ENCODE assay signal across 9 mouse cellular contexts in genomic region chr7:109174949-109175669, GRCm38 (mm10). TPM values are rescaled to one million over a fixed set of nuclear protein-coding genes. Genes with fewer than 3 reads are reported as not detected.
DNase-seq lines count a peak whose midpoint lies in the region; ATAC-seq and TF ChIP-seq lines count a peak whose summit lies in the region.
"Had no signal": no experiment of that assay in that cellular context is flagged by ENCODE, and none has a peak within 500 bp of the region (broad histone marks: within the 10 kb centered on the region; RNA-seq: fewer than 3 reads in every experiment).

Gene Lmo1, minus strand, starts transcription at chr7:109175207.

- peak within 1 kb of the TSS; percentile 97 for H3K4me2 ChIP-seq in intestine, postnatal 0 days (replicated peaks; ENCODE audit: low read depth)
- peak within 1 kb of the TSS; percentile 97 for H3K4me2 ChIP-seq in limb, embryonic 15.5 days
- peak within 1 kb of the TSS; percentile 98 for H3K4me2 ChIP-seq in neural tube, embryonic 13.5 days

- peak; percentile 57 for DNase-seq in ovary, postnatal 36 days (ENCODE audit: low spot score)
- DNase-seq in ovary, postnatal 14 days (ENCODE audit: low spot score) = no peak
- DNase-seq in cerebellum, adult 2 months = peak; percentile 62 to 66
- peak; percentile 57 for DNase-seq in gastrocnemius, postnatal 14 days
- DNase-seq in spleen, postnatal 14 days (ENCODE audit: low spot score in 2 of 2) = no peak

- peak within 1 kb of the TSS; percentile 64 for H3K4me3 ChIP-seq in cerebellum, adult 2 months (replicated peaks; ENCODE audit: insufficient read depth, low read depth, low read length)
- H3K4me3 ChIP-seq in intestine, postnatal 0 days (ENCODE audit: low read depth, low read length) = peak within 1 kb of the TSS; percentile 48
- peak within 1 kb of the TSS; percentile 66 for H3K4me3 ChIP-seq in limb, embryonic 15.5 days
- peak within 1 kb of the TSS; percentile 58 for H3K4me3 ChIP-seq in neural tube, embryonic 13.5 days
- H3K4me3 ChIP-seq: myocyte had no signal

- H3K9ac ChIP-seq in intestine, postnatal 0 days (ENCODE audit: low read depth, low read length) = no peak within 1 kb of the TSS
- H3K9ac ChIP-seq in limb, embryonic 15.5 days = peak within 1 kb of the TSS; percentile 60
- peak within 1 kb of the TSS; percentile 81 for H3K9ac ChIP-seq in neural tube, embryonic 13.5 days

- intact Hi-C loops in gastrocnemius, postnatal 14 days (cut with DNase I; ENCODE audit: low total_unique reads) = loop anchor here (5.0 kb wide), 1 partner anchor 38 kb away; no protein-coding TSS in a partner anchor

- peak; percentile 37; the same call in 1 of the 2 replicates for ATAC-seq in intestine, postnatal 0 days
- peak; percentile 64 for ATAC-seq in limb, embryonic 15.5 days (ENCODE audit: insufficient number of reproducible peaks, low FRiP score, low TSS enrichment, low read depth)
- ATAC-seq in neural tube, embryonic 13.5 days (ENCODE audit: low read depth) = peak; percentile 59

- peak within 1 kb of the TSS; percentile 62 for H3K27ac ChIP-seq in cerebellum, adult 2 months (ENCODE audit: insufficient read depth, low read length)
- H3K27ac ChIP-seq in intestine, postnatal 0 days (ENCODE audit: low read depth, low read length) = no peak within 1 kb of the TSS
- H3K27ac ChIP-seq in limb, embryonic 15.5 days = peak within 1 kb of the TSS; percentile 65
- H3K27ac ChIP-seq in neural tube, embryonic 13.5 days (replicated peaks) = peak within 1 kb of the TSS; percentile 49; the same call in 1 of the 2 replicates

- WGBS in cerebellum, adult 2 months = under 1% methylated on average over 58 of the region's 67 CpGs
- WGBS in intestine, postnatal 0 days = under 1% methylated on average over 47 of the region's 67 CpGs
- under 1% methylated on average over 65 of the region's 67 CpGs for WGBS in limb, embryonic 15.5 days
- WGBS in neural tube, embryonic 13.5 days = 1% methylated on average over 61 of the region's 67 CpGs

- H3K4me1 ChIP-seq in cerebellum, adult 2 months (ENCODE audit: control insufficient read depth, insufficient read depth, low read length) = peaks cover 3% of the 10 kb centered on the region; the same call in 1 of the 2 replicates
- 0 out of 2 replicates have a peak, but pooled peaks cover 5% of the 10 kb centered on the region for H3K4me1 ChIP-seq in intestine, postnatal 0 days (replicated peaks; ENCODE audit: control insufficient read depth, insufficient read depth, low read length)
- peaks cover 21% of the 10 kb centered on the region for H3K4me1 ChIP-seq in limb, embryonic 15.5 days
- H3K4me1 ChIP-seq in neural tube, embryonic 13.5 days (replicated peaks) = peaks cover 30% of the 10 kb centered on the region

- no peaks in the 10 kb centered on the region for H3K36me3 ChIP-seq in intestine, postnatal 0 days (ENCODE audit: control insufficient read depth, insufficient read depth)
- H3K36me3 ChIP-seq in limb, embryonic 15.5 days = no peaks in the 10 kb centered on the region
- H3K36me3 ChIP-seq in neural tube, embryonic 13.5 days = no peaks in the 10 kb centered on the region

- no peaks in the 10 kb centered on the region for H3K27me3 ChIP-seq in cerebellum, adult 2 months (ENCODE audit: control insufficient read depth, insufficient read depth, low read length)
- peaks cover 42% of the 10 kb centered on the region for H3K27me3 ChIP-seq in intestine, postnatal 0 days (replicated peaks; ENCODE audit: control insufficient read depth, insufficient read depth, low read length)
- peaks cover 39% of the 10 kb centered on the region for H3K27me3 ChIP-seq in limb, embryonic 15.5 days
- peaks cover 89% of the 10 kb centered on the region for H3K27me3 ChIP-seq in neural tube, embryonic 13.5 days

- no peak for TF ChIP-seq CTCF in cerebellum, adult 2 months (IDR thresholded peaks at IDR 0.05; ENCODE audit: borderline replicate concordance, insufficient read depth, low read depth, low read length)
- no peak for TF ChIP-seq CTCF in intestine, postnatal 0 days (IDR thresholded peaks at IDR 0.05; ENCODE audit: low read depth)

- TF ChIP-seq POLR2A in cerebellum, adult 2 months (IDR thresholded peaks at IDR 0.05; ENCODE audit: borderline replicate concordance, insufficient read depth, low read length) = no peak

- H3K9me3 ChIP-seq in intestine, postnatal 0 days (ENCODE audit: control insufficient read depth) = no peaks in the 10 kb centered on the region
- H3K9me3 ChIP-seq in limb, embryonic 15.5 days = no peaks in the 10 kb centered on the region
- H3K9me3 ChIP-seq in neural tube, embryonic 13.5 days = no peaks in the 10 kb centered on the region

RNA-seq across cellular contexts. Expression of gene Lmo1, which starts in this region (rescaled TPM):
- 27.3 and 31.6 TPM in 2 replicates for polyA plus RNA-seq in cerebellum, adult 2 months (2012; rRNA removed)
- total RNA-seq in gastrocnemius, postnatal 14 days (2021) = 1 to 10 TPM; 4.1 to 5.1 TPM
- polyA plus RNA-seq in intestine, postnatal 0 days (2015; fragmentation: Nextera tagmentation; extraction: Ambion mirVana) = 2.3 and 2.9 TPM in 2 replicates
- polyA plus RNA-seq in limb, embryonic 15.5 days (2015; fragmentation: Nextera tagmentation; extraction: Ambion mirVana) = 46.4 and 47.7 TPM in 2 replicates
- polyA plus RNA-seq in neural tube, embryonic 13.5 days (2015; fragmentation: Nextera tagmentation; extraction: Ambion mirVana) = 23.2 and 27.2 TPM in 2 replicates

Comparison
In these comparisons a context has a peak if more than half of its experiments do, and no peak if none do; other contexts are left out.
1. DNase-seq: peak in ovary, postnatal 36 days (single experiment), cerebellum, adult 2 months (2 of 2) and gastrocnemius, postnatal 14 days (single experiment); none in ovary, postnatal 14 days (single experiment) and spleen, postnatal 14 days (0 of 2).
2. Peak in every context shown above with its lines, with median percentiles within 50 percentile points of each other: H3K4me3 ChIP-seq, ATAC-seq and H3K4me2 ChIP-seq.